Mouse (Mus musculus): ENCODE results near the gene Ppox. TPM values are rescaled to one million over a fixed set of nuclear protein-coding genes. Genes with fewer than 3 reads are reported as not detected.

Gene Ppox
- total and polyA plus RNA-seq, 2 experiments from 2014 or later = 32.4 to 44.3 TPM

DNA sequence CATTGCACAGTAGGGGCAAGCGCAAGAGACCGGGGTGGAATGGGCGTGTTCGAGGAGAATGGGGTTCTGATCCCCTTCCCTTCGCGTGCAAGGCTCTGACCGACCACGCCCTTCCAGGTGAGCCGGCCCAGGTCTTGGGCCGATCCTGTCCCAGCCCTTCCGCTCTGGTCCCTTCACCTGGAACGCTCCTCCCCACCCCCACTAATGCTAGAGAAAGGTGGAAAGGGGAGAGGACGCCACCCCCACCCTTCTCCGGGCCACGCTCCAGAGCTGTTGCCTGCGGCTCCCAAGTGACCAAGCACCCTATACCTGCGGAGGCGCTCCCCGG, 10.4 kb downstream of the Ppox start:
- WGBS = under 1% methylated on average over 19 of the region's 19 CpGs
- no peak for TF ChIP-seq CTCF (IDR thresholded peaks at IDR 0.05; ENCODE audit: low read depth)
- Histone ChIP-seq H3K9ac (replicated peaks; ENCODE audit: low read length) (peak overlapping the region; percentile 92), H3K4me3 (ENCODE audit: low read length) (peak overlapping the region; percentile 90), H3K36me3 (ENCODE audit: insufficient read depth, low read length) (peaks cover 30% of the 10 kb centered on the region), H3K27ac (peak overlapping the region; percentile 32; the same call in 1 of the 2 replicates), H3K9me3 (ENCODE audit: low read length) (no peaks in the 10 kb centered on the region), H3K4me2 (ENCODE audit: low read depth, low read length) (peak overlapping the region; percentile 100), H3K4me1 (ENCODE audit: insufficient read depth, low read length) (0 out of 2 replicates have a peak, but pooled peaks cover 5% of the 10 kb centered on the region), H3K27me3 (ENCODE audit: insufficient read depth, low read length) (no peaks in the 10 kb centered on the region)
- DNase-seq (ENCODE audit: low spot score) = peak; percentile 20
- peak; percentile 71 for ATAC-seq

DNA sequence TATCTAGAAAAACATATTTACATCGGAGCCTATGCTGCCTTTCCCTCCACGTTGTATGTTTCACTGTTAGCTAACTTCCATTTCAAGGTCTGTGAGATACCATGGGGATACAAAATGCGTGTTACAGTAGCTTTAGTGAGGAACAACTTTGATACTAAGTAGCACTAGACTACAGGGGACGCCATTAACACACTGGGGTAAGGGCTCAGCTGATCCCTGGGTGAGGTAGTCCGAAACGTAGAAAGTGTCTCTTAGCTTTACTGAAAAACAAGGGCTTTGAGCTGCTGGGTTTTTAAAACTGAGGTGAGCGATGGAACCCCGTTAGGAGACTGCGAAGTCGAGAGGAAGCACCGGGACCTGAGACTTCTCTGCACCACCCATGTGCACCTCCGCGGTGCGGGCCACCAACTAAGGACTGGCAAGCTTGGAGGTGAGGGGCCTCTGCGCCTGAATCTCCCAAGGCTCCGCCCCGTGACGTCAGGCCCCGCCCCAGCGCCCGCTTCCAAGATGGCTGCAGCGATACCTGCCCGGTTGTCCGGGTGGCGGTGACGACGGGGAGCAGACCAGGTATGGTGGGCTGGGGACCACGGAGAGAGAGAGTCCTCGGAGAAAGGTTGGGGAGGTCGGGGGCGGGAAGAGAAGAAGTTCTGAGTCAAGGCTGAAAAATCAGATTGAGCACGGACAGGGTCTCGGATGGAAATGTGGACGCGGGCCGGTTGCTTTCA, 11.0 kb downstream of the Ppox start, which contains the start of gene B4galt3:
Gene B4galt3, plus strand, starts transcription at position 481 of the 725 bp plus-strand sequence.
- Histone ChIP-seq H3K4me1 (ENCODE audit: insufficient read depth, low read length) (0 out of 2 replicates have a peak, but pooled peaks cover 5% of the 10 kb centered on the region), H3K4me2 (ENCODE audit: low read depth, low read length) (peak within 1 kb of the TSS; percentile 100), H3K9ac (replicated peaks; ENCODE audit: low read length) (peak within 1 kb of the TSS; percentile 92), H3K36me3 (ENCODE audit: insufficient read depth, low read length) (peaks cover 24% of the 10 kb centered on the region), H3K27me3 (ENCODE audit: insufficient read depth, low read length) (no peaks in the 10 kb centered on the region), H3K27ac (peak within 1 kb of the TSS; percentile 32), H3K9me3 (ENCODE audit: low read length) (no peaks in the 10 kb centered on the region), H3K4me3 (ENCODE audit: low read length) (peak within 1 kb of the TSS; percentile 90)
- TF ChIP-seq CTCF (IDR thresholded peaks at IDR 0.05; ENCODE audit: low read depth) = 0 out of 2 replicates have a peak, but pooled peaks have one; percentile 13
- WGBS = 3% methylated on average over 36 of the region's 36 CpGs
- DNase-seq (ENCODE audit: low spot score) = peak; percentile 93
- ATAC-seq = peak; percentile 95

DNA sequence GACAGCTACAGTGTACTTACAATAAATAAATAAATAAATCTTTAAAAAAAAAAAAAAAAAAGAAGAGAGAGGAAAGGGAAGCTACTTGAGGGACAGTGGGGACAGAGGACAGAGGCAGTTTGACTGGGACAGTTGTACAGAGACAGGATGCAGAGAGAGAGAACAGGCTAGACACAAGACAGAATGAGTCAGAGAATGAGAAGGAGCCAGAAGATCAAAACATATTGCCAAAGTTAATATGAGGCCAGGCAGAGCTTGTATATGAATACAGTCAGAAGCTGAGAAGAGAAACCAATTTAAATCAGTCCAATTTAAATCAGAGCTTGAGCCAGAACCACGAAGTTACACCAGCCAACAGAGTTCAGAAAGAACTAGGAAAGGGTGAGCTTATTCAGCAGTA, 12.6 kb downstream of the Ppox start:
- H3K27ac ChIP-seq = no peak overlapping the region
- no peak overlapping the region for H3K4me3 ChIP-seq (ENCODE audit: low read length)
- no peaks in the 10 kb centered on the region for H3K27me3 ChIP-seq (ENCODE audit: insufficient read depth, low read length)
- no peak for TF ChIP-seq CTCF (IDR thresholded peaks at IDR 0.05; ENCODE audit: low read depth)
- DNase-seq (ENCODE audit: low spot score) (no peak), ATAC-seq (no peak)
- no peak overlapping the region for H3K9ac ChIP-seq (replicated peaks; ENCODE audit: low read length)
- no peak overlapping the region for H3K4me2 ChIP-seq (ENCODE audit: low read depth, low read length)
- WGBS = 61% methylated on average over 1 of the region's 1 CpGs
- H3K4me1 ChIP-seq (ENCODE audit: insufficient read depth, low read length) = 0 out of 2 replicates have a peak, but pooled peaks cover 5% of the 10 kb centered on the region
- H3K9me3 ChIP-seq (ENCODE audit: low read length) = no peaks in the 10 kb centered on the region
- peaks cover 8% of the 10 kb centered on the region; the same call in 1 of the 2 replicates for H3K36me3 ChIP-seq (ENCODE audit: insufficient read depth, low read length)

DNA sequence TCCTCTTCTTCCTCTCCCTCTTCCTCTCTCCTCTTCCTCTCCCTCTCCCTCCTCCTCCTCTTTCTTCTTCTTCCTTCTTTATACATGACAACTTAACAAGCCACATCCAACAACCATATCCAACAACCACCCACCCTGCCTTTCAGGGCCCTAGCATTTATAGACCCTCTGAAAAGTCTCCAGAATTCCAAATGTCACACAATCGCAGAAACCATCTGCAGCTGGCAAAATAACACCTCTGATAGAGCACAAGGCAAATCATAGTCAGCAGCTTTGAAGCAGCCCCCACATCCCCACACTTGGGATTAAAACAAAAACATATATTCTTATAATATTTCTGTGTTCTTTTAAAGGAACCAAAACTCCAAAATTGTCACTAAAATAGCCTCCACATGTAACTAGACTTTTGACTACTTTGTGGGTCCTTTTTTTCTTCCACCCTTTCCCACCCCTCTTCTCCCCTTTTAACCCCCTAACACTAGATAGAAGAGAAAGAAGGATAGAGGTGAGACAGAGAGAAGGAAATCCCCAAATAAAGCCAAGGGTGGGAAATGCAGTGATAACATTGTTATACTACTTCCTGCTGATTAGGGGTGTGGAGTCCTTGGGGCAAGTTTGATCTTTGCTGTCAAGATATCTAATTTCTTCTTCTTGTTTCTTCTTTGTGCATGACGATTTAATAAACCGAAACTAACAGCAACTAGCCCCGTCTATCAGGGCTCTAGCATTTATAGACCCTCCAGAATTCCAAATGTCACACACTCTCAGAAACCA, 14.8 kb downstream of the Ppox start:
- Histone ChIP-seq H3K4me1 (ENCODE audit: insufficient read depth, low read length) (peaks cover 10% of the 10 kb centered on the region; the same call in 1 of the 2 replicates), H3K9me3 (ENCODE audit: low read length) (no peaks in the 10 kb centered on the region), H3K4me3 (ENCODE audit: low read length) (no peak overlapping the region), H3K4me2 (ENCODE audit: low read depth, low read length) (no peak overlapping the region), H3K27ac (no peak overlapping the region), H3K9ac (replicated peaks; ENCODE audit: low read length) (no peak overlapping the region), H3K36me3 (ENCODE audit: insufficient read depth, low read length) (no peaks in the 10 kb centered on the region), H3K27me3 (ENCODE audit: insufficient read depth, low read length) (no peaks in the 10 kb centered on the region)
- 68% methylated on average over 4 of the region's 4 CpGs for WGBS
- TF ChIP-seq CTCF (IDR thresholded peaks at IDR 0.05; ENCODE audit: low read depth) = no peak
- DNase-seq (ENCODE audit: low spot score) (no peak), ATAC-seq (no peak)

DNA sequence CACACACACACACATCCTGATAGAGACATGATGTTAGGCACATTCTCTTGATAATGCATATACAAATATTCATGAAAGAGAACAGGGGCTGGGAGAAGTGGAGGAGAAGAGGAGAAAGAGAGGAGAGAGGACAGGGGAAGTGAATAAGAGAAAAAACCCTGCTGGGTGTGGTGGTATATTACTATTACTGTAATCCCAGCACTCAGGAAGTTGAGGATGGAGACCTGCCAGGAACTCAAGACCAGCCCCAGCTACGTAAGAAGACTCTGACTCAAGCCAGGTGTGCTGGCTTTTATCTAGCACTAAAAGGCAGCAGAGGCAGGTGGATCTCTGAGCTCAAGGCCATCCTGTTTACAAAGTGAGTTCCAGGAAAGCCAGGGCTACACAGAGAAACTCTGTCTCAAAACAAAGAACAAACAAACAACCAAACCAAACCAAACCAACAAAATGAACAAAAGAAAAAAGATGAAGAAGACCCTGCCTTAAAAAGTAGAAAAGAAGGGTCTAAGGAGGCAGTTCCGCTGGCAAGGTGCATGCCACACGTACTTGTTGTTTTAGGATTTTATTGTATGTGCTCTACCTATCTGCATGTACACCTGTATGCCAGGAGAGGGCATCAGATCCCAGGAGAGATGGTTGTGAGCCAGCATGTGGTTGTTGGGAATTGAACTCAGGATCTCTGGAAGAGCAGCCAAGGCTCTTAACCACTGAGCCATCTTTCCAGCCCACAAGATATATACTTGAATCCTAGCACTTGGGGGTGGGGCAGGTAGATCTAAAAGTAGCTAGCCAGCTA, 17.1 kb downstream of the Ppox start:
- DNase-seq (ENCODE audit: low spot score) (no peak), ATAC-seq (no peak)
- H3K4me2 ChIP-seq (ENCODE audit: low read depth, low read length) = peak overlapping the region; percentile 61
- no peaks in the 10 kb centered on the region for H3K27me3 ChIP-seq (ENCODE audit: insufficient read depth, low read length)
- WGBS = 71% methylated on average over 3 of the region's 3 CpGs
- no peaks in the 10 kb centered on the region for H3K36me3 ChIP-seq (ENCODE audit: insufficient read depth, low read length)
- peak overlapping the region; percentile 63 for H3K27ac ChIP-seq
- no peak overlapping the region for H3K9ac ChIP-seq (replicated peaks; ENCODE audit: low read length)
- H3K4me3 ChIP-seq (ENCODE audit: low read length) = no peak overlapping the region
- TF ChIP-seq CTCF (IDR thresholded peaks at IDR 0.05; ENCODE audit: low read depth) = no peak; the same call in 1 of the 2 replicates
- H3K4me1 ChIP-seq (ENCODE audit: insufficient read depth, low read length) = peaks cover 6% of the 10 kb centered on the region; the same call in 1 of the 2 replicates
- no peaks in the 10 kb centered on the region for H3K9me3 ChIP-seq (ENCODE audit: low read length)

DNA sequence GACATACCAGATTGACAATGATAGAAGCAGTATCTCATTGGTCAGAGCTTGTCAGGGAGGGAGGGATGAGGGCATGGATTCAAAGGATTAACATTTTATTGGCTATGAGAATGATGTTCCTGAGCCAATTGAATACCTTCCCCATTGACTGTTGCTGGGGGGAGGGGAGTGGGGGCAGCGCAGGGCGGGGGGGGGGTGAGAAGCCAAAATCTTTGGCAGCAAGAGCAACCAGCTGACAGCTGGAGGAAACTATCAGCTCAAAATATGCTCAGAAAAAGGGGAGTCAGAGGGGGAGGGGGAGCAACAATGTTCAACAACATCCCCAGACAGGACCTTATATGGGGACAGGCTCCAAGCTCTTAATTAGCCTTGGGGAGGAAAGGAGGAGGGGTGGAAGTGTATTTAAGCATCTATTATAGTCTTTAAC, 17.8 kb downstream of the Ppox start:
- H3K4me2 ChIP-seq (ENCODE audit: low read depth, low read length) = peak overlapping the region; percentile 61
- H3K4me3 ChIP-seq (ENCODE audit: low read length) = peak overlapping the region; percentile 30; the same call in 1 of the 2 replicates
- no peak overlapping the region for H3K9ac ChIP-seq (replicated peaks; ENCODE audit: low read length)
- ATAC-seq = peak; percentile 97
- no peaks in the 10 kb centered on the region for H3K9me3 ChIP-seq (ENCODE audit: low read length)
- no peak for TF ChIP-seq CTCF (IDR thresholded peaks at IDR 0.05; ENCODE audit: low read depth)
- H3K27ac ChIP-seq = peak overlapping the region; percentile 82
- no peaks in the 10 kb centered on the region for H3K36me3 ChIP-seq (ENCODE audit: insufficient read depth, low read length)
- H3K4me1 ChIP-seq (ENCODE audit: insufficient read depth, low read length) = peaks cover 6% of the 10 kb centered on the region; the same call in 1 of the 2 replicates
- WGBS = 4% methylated on average over 2 of the region's 2 CpGs
- no peaks in the 10 kb centered on the region for H3K27me3 ChIP-seq (ENCODE audit: insufficient read depth, low read length)
- peak; percentile 89 for DNase-seq (ENCODE audit: low spot score)
